Mouse (Mus musculus): ENCODE results near the gene Tmem79.
"Not testable (repeated sequence)": the region's sequence is repeated elsewhere in the genome, so short reads cannot be mapped to it uniquely, and the experiment has no call there.

Tmem79 gene

DNA sequence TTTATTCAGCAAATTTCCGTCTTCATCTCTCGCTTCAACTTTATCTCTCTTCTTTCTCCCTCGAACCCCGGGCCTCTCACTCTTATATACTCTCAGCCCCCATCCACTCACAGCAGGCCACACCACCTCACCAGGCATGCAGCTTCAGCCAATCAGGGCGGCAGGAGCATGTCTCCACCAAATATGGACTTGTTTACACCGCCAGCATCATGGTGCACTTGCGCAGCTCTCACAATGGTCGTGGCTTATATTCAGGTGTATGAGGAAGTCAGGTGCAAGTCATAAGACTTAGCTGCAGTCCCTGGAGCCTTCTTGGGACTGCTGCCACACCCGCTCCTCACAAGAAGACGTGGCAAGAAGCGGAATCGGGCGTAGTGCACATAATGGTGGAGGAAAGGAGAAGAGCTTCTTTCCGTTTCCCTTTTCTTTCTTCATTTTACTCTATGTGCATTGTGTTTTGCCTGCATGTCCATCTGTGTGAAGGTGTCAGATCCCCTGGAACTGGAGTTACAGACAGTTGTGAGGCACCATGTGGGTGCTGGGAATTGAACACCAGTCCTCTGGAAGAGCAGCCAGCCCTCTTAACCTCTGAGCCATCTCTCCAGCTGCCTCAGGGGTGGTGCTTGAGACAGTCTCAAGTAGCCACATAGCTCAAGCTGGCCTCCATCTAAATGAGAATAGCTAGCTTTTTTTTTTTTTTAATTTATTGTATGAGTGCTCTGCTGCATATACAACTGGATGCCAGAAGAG, 51.0 kb downstream of the Tmem79 start:
- DNase-seq (ENCODE audit: low read depth), result not testable (repeated sequence)

DNA sequence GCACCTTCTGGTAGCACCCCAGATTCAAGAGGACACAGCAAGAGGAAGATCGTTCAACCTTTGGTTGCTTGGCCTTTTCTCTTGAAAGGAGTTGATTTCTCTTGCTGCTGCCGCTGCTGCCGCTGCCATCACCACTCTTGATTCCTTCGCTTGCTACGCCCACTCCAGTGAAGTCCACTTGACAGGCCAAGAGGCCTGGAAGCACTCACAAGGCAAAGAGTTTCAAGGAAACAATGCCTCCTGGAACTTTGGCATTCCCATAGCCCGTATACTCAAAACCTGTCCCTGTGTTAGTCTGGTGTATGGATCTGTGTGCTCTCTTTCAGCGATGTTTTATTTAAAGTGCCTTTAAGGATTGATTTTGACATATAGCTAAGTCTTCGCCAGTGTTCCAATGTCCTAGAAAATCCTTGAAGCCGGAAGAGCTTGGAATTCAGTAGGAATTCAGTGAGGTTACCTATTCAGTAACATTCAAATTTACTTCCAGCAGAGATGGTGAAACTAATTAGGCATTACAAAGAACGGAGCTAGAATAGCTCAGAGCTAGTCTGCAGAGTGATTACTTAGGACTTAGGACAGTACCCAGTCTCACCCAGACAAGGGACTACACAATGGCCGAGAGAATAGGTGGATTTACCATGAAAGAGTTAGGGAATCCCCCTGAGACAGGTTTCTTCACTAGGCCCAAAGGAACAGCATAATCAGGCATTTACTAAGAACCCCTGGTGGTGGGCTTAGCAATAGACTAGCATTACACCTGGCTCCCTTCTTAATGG, 54.6 kb downstream of the Tmem79 start:
- DNase-seq (ENCODE audit: low read depth), result not testable (repeated sequence)

DNA sequence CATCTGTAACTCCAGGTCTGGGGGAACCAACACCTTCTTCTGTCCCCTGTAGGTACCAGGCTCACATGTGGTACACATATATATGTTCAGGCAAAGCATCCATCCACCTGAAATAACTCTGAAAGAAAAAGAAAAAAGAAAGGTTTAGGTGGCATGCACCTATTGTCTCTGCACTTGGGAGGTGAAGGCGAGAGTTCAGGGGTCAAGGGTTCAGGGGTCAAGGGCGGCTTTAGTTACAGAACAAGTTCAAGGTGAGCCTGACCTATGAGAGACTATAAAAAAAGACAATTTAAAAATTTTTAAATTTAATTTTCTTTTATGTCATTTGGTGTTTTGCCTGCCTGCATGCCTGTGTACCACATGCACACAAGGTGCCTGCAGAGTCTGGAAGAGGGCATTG, 55.9 kb downstream of the Tmem79 start:
- no peak for DNase-seq (ENCODE audit: low read depth)

Data from 416B (cell line).